Mouse (Mus musculus) frontal cortex, adult 2 months (tissue): ENCODE measurements at regions not wholly inside any gene's neighbourhood (a gene's known extent, or its start where the extent isn't known, plus 50 kb on each side); places are given as distances from the start of the nearest gene placed in this dataset.

Experiments
- DNase-seq, 2 experiments: peaks; one replicate each; pipeline ENCODE4 v3.0.0; 2022; ENCODE audit warnings: low spot score in 1 of 2; ENCODE audit errors: extremely low spot score in 1 of 2

GRCm38 (mm10) chr3:135971611-135972010 lies 146.5 kb downstream of the Slc39a8 start:
- peak; percentile 59 to 66 for DNase-seq

- peak; percentile 50 to 61 for DNase-seq
Observed at GRCm38 (mm10) chr3:135972413-135972812, 147.3 kb downstream of the Slc39a8 start.

GRCm38 (mm10) chr3:135973243-135973642 lies 148.2 kb downstream of the Slc39a8 start:
- no peak for DNase-seq

- no peak for DNase-seq
Observed at GRCm38 (mm10) chr3:135973842-135974241, 148.8 kb downstream of the Slc39a8 start.

GRCm38 (mm10) chr3:135974769-135975168 lies 149.7 kb downstream of the Slc39a8 start:
- no peak for DNase-seq

- DNase-seq, result no peak
Observed at GRCm38 (mm10) chr3:135987171-135987570, 162.1 kb downstream of the Slc39a8 start.

- DNase-seq, result no peak
Observed at GRCm38 (mm10) chr3:135989281-135989680, 164.2 kb downstream of the Slc39a8 start.

GRCm38 (mm10) chr3:135990338-135990737 lies 165.3 kb downstream of the Slc39a8 start:
- DNase-seq, result no peak

GRCm38 (mm10) chr3:135990814-135991454 lies 165.9 kb downstream of the Slc39a8 start:
- no peak for DNase-seq

- no peak for DNase-seq
Observed at GRCm38 (mm10) chr3:136000592-136001160, 175.6 kb downstream of the Slc39a8 start.
